Mouse (Mus musculus): ENCODE results near the gene Kcnj2. TPM values are rescaled to one million over a fixed set of nuclear protein-coding genes. Genes with fewer than 3 reads are reported as not detected.

The Kcnj2 gene
- polyA plus RNA-seq (2017; shearing (Covaris generic)) = not detected

DNA sequence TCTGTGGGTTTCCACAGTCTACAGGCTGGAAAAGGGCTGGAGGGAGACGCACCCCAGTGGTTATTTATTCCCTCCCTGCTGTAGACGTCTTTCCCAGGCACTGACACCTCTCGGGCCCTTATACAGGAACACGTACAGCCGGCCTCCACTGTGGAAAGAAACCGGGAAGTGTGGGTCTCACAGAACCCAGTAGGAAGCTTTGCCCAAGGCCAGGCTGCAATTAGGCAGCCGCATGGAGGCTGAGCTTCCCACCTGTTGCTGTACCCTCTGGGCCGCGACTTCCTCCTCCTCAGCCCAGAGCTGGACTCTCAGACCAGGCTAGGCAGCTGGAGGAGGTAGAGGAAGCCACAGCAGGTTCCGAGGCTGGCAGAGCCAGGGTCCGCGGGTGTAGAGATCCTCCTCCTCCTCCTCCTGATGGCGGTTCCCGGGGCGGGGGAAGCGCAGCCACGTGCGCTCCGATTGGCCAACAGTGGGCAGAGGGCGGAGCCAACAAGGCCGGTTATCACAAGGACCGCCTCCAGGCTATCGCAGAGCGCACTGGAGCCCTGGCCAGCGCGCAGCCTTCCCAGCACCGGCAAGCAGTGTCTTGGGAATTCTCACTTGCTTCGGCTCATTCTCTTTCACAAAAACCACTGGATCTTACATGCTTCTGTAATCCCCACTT, at the start of gene Kcnj2:
Kcnj2 (plus strand) TSS at position 530 of the 664 bp plus-strand sequence.

Other genes with a start within 250 kb of the Kcnj2 start
- gene Kcnj16, start 98.1 kb upstream of the Kcnj2 start, polyA plus RNA-seq (2017; shearing (Covaris generic)) = 0.71 TPM